Mouse (Mus musculus) myocyte (in vitro differentiated cells): ENCODE data around the gene Rchy1.

Experiments
- CEBPB ChIP-seq: IDR thresholded peaks from 2 replicates; pipeline ENCODE4 v1.6.1; 2011; ENCODE audit warnings: mild to moderate bottlenecking, moderate library complexity; ENCODE audit not compliant: poor library complexity, insufficient read depth, severe bottlenecking
- MYOG ChIP-seq, 3 experiments: IDR thresholded peaks; one replicate each; pipeline ENCODE4 v1.6.1; 2011; ENCODE audit warnings: control low read depth in 2 of 3, low read depth in 2 of 3, mild to moderate bottlenecking in 2 of 3; ENCODE audit not compliant: insufficient read length in 2 of 3, control insufficient read depth in 1 of 3, insufficient read depth in 1 of 3
- POLR2A ChIP-seq: IDR thresholded peaks from one replicate; pipeline ENCODE4 v1.6.1; 2011; ENCODE audit warnings: low read depth, mild to moderate bottlenecking, control low read depth, moderate library complexity; ENCODE audit not compliant: insufficient read length
- POLR2AphosphoS2 ChIP-seq: IDR thresholded peaks from one replicate; pipeline ENCODE4 v1.6.1; 2011; ENCODE audit warnings: low read depth, control low read depth; ENCODE audit not compliant: insufficient read length

GRCm38 (mm10) chr5:91989261-91989660, 26.4 kb upstream of the Rchy1 start:
- no peak for TF ChIP-seq POLR2A
- TF ChIP-seq POLR2AphosphoS2: no peak
- TF ChIP-seq CEBPB: no peak
- TF ChIP-seq MYOG (IDR thresholded peaks at IDR 0.05; ENCODE audit: control insufficient read depth in 1 of 3, insufficient read depth in 1 of 3, insufficient read length in 2 of 3, low read depth in 2 of 3): no peak
